Mouse (Mus musculus) adrenal gland, postnatal 4 days (tissue): ENCODE results near the gene Ktn1. TPM values are rescaled to one million over a fixed set of nuclear protein-coding genes. Genes with fewer than 3 reads are reported as not detected.

Experiments used
- DNase-seq, 2 experiments: peaks; one replicate each; pipeline ENCODE4 v3.0.0; 2021 to 2022; ENCODE audit warnings: low spot score in 2 of 2, mixed read lengths in 2 of 2
- total RNA-seq, 2 experiments: library from RNA; stranded (reverse); gene quantifications; 2 replicates each; pipeline ENCODE4 v1.2.3; 2021

Gene Ktn1
- total RNA-seq, 2 experiments from 2014 or later = 86.4 to 89.8 TPM

DNA sequence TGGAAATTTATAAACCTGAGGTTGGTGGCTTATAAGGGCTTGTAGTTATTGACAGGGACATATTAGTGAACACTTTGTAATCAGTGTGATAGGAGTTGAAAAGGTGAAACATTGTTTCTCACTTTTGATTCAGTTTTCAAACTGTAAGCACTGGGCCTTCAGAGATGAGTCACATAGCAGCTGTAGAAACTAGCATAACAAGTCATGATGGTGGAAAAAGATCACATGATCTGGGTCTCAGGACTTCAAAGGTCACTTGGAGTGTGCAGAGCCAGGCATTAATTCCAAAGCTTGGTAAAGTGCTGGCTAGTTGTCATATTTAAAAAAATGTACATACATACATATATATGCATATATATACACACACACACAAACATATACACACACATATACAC is 16.2 kb downstream of the Ktn1 start:
- no peak for DNase-seq

DNA sequence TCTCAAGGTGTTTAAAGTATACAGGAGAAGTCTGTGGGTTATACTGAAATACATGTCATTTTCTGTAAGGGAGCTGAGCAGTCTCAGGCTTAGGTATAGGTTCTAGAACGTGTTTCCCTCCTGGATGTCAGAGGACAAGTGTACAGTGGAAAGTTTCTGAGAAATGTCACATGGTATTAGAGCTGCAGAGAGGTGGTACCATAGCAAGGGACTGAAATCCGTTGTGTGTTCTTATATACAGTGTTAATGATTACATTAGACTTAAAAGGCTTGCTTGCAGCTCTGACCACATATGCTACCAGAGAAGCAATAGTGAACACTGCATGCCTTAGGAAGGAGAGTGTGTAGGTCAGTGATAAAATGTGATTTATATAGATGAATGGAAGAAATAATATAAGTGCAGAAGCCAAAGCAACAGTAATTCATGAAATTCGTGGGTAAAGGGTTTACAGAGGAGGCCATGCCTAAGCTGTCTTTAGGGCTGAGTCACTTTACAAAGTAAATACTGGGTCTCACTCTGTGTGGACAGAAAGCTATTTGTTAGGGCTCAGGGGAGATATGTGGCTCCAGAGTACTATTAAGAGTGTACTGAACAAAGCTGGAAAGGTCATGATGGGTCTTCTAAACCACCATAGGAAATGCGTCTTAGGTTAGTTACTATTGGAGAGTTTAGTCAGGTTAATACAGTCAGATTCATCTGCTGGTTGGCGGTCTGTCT is 17.0 kb downstream of the Ktn1 start:
- no peak for DNase-seq

DNA sequence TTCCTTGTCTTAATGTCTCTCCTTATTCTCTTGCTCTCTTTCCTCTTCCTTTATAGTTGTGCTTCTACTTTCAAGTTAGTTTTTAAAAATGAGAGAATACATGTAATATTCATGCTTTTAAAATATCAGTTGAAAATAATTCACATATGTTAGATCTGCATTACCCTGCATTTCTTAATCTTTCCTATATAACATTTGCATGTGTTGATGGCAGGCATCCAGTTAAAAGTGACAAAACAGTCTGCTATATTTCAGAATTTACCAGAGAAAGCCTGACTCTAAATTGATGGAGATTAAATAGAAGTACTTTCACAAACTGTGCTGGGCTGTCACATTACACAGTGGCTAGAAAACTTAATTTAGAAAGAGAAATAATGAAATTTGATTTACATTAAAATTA is 19.8 kb downstream of the Ktn1 start:
- DNase-seq = no peak

DNA sequence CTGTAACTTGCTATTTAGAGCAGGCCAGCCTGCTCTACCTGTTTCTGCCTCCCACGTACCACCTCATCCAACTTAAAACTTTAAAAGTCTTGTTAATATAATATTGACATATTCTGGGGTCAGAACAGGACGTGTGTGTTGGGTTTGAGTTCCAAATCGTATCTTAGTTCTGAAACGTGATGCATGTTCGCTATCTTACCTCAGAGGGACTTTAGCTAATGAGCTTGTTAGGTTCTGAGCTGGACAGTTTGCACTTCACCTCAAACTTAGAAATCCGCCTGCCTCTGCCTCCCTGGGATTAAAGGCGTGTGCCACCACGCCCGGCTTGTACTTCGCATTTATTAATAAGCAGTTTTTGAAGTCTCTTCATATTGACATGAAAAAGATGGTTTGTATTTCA is 34.6 kb downstream of the Ktn1 start:
- DNase-seq = no peak

DNA sequence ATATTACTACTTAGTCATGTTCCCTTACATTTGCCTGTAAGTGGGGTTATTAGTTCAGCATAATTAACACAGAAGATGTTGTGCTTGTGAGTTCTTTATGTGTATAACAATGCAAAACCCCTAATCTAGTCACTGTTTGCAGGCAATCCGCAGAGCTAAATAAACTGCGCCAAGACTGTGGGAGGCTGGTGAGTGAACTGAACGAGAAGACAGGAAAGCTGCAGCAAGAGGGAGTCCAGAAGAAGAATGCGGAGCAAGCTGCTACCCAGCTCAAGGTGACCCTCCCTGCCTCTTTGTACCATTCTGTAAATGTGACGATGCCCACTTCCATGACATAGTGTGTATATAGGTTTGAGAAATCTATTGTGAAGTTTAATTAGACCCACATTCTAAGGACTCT is 36.3 kb downstream of the Ktn1 start:
- no peak for DNase-seq

DNA sequence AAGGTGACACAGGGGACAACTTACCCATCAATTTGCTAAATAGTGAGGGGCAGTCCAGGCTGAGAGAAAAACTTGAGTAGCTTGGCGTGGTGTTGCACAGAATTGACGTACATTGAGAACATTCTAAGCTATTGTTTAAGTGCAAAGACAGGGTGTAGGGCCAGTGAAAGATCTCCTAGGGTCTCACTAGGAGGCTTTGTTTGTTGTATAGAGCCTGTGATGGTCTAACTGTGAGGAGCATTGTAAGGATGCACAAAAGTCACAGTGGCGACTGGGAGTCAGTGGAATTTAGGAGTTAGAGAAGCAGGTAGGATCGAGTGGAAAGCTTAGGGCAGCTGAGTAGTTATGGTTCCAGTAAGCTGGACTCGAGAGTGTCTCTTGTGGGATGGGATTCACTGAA is 50.9 kb downstream of the Ktn1 start:
- DNase-seq = no peak

DNA sequence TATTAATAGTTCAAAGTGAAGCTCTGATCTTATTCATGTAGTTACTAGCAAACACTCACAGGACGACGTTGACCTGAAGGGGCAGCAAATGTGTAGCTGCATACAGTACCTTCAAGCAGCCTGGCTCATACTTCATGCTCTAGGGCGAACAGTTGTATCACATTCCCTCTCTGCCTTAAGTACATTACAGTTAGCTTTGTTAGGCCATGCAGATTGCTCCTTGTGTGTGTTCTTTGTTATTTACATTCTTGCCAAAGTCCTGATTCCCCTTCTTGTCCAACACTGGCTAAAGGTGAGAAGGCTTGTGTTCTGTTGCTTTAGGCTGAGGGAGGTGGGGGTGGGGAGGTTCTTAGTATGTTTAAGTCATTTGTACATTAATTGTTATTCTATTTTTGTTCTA is 61.3 kb downstream of the Ktn1 start:
- no peak for DNase-seq

DNA sequence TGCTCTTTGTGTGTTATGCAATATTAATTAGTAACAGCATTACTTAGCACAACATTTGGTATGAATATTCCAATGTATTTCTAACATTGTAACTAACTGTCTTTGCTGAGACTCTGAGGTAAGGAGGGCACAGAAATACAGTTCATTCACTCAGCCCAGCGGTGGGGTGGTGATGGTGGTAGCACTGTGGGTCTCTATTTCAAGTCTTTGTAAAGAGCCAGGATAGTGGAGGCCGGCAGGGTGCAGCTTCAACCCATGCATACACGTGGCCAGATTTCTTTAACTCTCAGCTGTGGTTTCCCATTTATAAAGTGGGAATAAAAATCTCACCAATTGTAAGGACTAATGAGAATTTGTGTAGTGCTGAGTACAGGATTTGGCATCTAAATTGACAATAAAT is 67.5 kb downstream of the Ktn1 start:
- DNase-seq = no peak

DNA sequence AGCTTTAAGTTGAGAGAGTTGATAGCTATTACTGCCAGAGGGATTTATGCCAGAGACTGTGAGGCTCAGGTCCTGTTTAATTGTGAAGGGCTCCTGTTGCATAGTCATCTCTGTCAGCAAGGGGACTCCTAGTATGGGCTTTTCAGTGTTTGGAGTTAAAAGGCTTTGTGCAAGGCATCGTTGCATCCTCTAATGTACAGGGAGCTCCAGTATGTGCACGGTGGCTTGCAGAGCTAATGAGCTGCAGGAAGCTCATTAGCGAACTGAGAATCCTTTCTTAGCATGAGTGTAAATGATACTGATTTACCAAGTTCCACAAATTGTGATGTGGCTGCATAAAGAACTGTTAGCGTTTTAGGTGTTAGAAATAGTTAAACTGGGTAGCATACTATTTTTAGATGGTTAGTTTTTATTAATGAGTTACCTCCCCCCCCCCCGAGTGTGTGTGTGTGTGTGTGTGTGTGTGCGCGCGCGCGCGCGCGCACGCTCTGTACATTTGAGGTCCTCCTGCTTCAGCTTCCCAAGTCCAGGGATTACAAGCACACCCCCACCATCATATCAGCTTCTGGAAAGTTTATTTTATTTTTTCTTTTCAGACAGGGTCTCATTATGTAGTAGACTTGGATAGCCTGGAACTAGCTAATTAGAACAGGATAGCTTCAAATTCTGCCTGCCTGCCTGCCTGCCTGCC is 69.8 kb downstream of the Ktn1 start:
- no peak for DNase-seq

DNA sequence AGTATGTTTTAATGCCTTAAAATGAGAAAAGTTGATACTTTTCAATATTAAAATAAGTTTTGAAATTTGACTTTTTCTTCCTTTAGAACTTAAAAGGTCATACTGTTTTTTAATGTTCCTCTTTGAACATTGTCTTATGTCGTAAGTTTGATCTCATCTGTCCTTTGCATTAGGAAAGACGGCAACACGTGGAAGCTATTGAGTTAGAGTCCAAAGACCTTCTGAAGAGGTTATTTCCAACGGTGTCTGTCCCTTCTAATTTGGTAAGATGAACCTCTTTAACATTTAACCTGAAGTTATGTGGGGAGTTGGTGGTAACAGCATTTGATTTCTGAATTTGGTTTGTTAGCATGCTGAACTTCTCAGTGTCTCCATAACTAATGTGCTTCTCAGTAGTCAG is 71.8 kb downstream of the Ktn1 start:
- DNase-seq = no peak

DNA sequence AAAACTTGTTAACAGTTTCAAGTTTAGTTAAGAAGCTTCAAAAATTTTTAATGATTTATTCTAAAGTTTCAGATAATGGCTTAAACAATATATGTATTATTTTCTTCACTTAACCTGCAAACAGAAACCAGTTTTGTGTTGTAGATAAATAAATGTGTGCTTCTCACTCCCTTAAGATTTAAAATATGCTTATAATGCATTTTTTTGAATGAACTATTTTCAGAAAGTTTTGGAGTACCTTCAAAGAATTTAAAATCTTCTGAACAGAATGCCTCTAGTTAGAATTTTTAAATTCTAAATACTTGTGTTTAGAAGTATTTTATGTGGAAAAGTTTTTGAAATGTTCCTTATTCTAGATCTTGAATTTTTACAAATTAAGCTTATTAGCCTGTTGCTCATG is 74.8 kb downstream of the Ktn1 start:
- DNase-seq = no peak

DNA sequence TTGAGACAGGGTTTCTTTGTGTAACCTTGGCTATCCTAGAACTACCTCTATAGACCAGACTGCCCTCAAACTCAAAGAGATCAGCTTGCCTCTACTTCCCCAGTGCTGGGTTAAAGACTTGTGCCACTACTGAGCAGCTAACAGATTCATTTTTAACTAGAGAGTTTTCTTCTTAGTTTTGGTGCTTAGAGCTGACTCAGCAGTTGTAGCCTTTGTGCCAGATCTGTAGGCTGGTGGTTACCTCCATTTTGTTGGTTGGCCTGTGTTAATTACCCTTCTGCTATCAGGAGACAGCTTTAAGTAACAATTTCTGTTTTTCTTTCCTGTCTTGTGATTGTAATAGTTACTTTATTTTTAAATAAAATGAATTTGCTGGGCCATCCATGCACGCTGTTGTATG is 80.3 kb downstream of the Ktn1 start:
- DNase-seq = no peak

DNA sequence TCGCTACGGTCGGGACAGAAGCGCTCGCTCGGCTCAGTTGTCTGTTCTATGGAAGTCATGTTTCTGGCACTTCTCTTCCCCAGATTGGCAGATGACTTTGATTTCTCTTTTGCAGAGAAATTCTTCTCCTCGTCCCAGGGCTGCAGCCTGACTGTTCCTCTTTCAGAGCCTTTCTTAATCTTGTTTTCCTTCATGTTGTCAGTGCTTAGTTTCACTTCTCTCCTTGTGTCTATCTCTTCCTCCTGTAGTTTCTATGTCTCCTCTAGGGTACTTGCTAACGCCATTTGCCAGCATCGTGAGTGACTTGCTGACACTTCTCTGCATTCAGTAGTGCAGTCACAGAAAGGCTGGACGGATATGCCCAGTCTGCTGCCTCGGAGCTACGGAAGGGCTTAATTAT is 87.1 kb downstream of the Ktn1 start:
- DNase-seq = no peak

DNA sequence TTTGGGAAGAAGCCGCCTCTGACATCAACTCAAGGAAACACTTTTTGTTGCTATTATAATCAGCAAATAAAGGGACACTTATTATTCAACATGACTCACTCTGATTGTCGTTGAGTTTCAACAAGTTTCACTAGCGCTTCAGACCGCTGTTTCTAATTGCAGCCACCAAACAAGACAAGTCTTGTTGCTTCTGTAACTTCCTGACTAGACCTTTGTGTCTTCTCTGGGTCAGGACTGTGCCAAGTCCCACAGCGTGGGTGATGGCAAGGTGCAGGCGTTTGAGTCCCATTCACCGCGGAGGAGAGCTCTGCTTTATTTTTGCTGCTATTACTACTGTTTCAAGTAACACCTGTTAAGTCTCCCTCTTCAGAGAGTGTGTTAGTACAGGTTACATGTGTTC is 88.2 kb downstream of the Ktn1 start:
- DNase-seq = no peak

DNA sequence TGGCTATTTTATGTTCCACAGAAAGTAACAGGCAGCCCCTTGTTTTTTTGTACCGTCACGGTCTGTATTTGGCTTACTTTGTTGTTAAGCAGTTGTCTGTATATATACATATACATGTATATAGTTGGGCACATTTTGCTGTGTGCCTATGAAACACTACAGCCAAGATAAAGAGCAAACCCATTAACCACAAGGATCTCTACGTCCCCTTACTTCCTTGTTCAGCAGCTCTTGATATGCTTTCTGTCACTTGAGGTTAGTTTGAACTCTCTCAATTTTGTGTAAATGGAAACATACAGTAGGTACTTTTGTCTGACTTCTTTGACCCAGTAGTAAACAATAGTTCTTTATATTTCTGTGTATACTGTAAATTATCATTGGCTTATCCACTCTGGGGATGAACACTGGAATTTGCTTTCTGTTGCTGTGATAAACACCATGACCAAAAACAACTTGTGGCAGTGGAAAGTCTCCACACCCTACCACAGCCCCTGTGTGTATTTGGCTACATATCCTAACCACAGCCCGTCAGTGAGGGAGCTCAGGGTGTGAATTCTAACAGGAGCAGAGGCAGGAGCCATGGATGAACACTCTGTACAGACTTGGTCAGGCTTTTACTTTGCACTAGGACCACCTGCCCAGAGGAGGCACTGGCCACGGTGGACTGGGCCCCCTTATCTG is 92.2 kb downstream of the Ktn1 start:
- no peak for DNase-seq

DNA sequence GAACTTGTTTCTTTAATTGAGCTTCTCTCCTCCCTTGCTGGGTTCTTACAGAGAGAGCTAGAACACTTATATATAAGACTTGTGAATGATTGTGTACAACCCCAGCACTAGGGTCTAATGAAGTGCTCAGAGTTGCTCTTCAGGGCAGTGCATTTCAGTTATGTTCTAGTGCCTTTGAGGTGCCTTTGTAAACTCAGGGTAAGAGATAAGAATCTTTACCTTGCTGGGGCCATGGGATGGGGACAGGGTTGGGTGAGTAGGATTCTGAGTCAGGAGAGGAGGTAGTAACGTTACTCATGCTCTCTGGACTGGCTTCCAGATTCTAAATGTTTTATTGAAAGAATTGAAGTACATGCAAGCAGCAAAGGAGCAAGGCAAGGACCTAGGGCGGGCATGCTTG is 92.8 kb downstream of the Ktn1 start:
- no peak for DNase-seq

DNA sequence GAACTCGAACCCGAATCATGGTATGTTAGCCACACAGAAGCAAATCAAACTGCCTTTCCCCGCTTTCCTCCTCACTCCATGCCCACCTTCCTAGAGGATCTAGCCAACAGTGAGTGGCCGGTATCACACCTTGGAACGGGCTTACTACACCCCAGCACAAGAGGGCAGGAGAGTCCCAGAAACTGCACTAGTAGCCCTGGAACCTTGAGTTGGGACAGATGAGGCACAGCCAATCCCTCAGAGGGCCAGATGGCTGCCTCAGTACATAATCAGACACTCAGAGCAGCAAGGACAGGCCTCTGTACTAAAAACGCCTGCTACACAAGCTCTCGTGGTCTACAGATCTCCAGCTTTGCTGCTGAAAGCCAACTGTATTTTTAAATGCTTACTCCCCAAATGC is 94.4 kb downstream of the Ktn1 start:
- no peak for DNase-seq

DNA sequence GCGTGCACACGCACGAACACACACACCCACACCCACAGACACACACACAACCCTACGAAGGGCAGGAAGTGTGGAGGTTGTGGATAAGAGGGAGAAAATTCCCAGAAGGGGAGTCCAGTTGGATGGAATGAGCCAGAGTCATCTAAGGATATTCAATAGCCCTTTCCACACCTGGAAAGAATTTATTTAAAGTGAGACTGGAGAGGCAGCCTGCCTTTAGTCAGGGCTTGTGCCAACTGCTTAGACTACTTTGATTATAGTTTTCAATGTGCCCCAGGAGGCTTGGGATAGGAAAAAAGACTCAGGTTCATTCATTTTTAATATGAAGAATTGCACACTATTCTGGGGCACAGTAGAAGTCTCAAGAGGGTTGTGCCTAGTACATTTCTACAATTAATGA is 96.8 kb downstream of the Ktn1 start:
- DNase-seq = no peak

DNA sequence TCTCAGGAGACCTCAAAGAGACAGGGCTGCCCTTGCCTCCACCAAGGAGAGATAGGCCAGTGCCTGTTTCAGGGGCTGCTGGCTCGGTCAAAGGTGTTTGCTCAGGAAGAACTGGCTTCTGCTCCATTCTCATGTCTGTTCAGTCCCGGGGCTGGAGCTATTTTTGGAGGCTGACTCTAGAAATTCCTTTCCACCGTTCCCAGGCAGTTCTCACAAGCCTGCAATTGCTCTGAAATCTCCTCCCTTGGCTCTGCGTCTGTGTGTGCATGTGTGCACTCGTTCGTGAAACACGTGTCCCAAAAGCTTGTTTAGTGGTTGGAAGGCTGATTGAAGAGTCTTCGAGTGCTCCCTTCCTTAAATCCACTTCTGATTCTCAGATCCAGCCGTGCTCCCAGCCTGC is 99.3 kb downstream of the Ktn1 start:
- DNase-seq = no peak

DNA sequence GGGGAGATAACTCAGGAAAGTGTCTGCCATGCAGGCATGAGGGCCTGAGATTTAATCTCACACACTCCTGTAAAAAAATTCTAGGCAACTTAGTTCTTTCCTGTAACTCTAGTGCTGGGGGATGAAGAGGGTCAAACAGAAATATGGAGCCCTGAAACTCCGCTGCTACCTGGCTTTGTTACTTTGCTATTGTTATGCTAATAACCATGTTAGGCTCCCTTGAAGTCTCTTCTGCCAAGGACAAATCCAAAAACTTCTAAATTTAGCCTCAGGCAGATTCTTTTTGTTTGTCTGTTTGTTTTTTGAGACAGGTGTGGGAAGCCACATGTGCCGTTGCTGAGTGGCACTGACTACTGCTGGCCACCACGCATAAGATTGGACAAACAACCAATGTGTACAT is 100.5 kb downstream of the Ktn1 start:
- no peak for DNase-seq

DNA sequence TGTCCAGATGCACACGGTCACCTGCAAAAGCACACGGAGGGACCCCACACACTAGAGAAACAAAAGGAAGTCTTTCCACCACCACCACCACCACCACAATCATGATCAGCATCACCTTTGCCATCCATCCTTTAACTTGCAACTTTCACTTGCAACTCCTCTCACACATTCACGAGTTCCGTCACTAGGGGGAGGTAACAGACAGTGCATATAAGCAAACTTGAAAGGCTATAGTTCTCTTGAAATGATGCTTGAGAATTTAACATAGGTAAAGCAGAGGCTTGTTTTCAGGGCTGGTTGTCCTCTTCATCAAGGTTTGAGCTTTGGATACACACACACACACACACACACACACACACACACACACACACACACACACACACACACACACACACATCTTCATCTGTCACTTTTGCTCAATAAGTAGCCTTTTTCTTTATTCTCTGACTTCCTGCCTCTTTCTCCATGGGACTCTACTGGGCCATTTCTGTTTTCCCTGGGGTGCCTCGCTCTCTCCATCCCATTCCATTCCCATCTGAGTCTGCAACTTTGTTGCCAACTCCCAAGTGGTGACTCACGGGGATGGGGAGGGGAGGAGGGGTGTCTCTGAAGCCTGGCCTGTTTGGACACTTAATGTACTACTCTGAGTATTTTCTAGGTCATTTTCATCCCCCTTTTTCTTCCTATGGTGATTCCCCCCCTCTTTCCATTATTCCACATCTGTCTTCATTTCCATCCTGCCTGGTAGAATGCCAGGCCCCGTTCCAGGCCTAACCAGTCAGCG is 103.4 kb downstream of the Ktn1 start:
- DNase-seq = no peak

DNA sequence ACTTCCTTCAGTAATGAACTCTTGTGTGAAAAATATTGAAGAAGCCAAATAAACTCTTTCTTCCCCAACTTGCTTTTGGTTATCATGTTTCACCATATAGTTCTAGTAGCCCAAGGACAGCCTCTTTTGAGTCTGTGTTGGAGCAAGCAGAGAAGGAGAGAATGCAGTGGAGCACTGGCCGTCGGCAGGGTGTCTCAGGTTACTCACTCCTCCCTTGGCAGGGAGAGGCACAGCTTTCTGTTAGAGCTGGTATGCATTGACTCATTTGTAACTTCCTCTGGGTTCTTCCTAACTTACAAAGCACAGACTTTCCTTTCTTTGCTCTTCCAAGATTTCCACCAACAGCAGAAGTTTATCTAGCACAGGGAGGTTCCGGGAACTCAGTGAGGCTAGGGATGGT is 105.3 kb downstream of the Ktn1 start:
- no peak for DNase-seq
